Mouse (Mus musculus) ES-E14 (cell line): ENCODE results near the gene Fryl.

Experiments
- MAFK ChIP-seq: IDR thresholded peaks from 2 replicates; pipeline ENCODE4 v1.6.1; 2014; ENCODE audit warnings: mild to moderate bottlenecking, low read depth, low read length, inconsistent platforms; ENCODE audit not compliant: insufficient read depth
- ZNF384 ChIP-seq: IDR thresholded peaks from 2 replicates; pipeline ENCODE4 v1.6.1; 2012; ENCODE audit warnings: low read depth, low read length, inconsistent platforms

- no peak for TF ChIP-seq ZNF384
- TF ChIP-seq MAFK = no peak
Measured at GRCm38 (mm10) chr5:73218065-73218464, 38.4 kb downstream of the Fryl start.
